Mouse (Mus musculus) limb, embryonic 14.5 days (tissue): ENCODE data around the gene Ppp2r5e. TPM values are rescaled to one million over a fixed set of nuclear protein-coding genes. Genes with fewer than 3 reads are reported as not detected.

Source experiments
- ATAC-seq: fragments of 200-750 bp; cut with Nextera tagmentation; 2 replicates; pipeline ENCODE4 v1.8.0; 2017; ENCODE audit warnings: low read depth, moderate number of reproducible peaks, moderate TSS enrichment; ENCODE audit not compliant: low FRiP score
- DNase-seq: peaks from one replicate; pipeline ENCODE4 v3.0.0-alpha.2; 2015; ENCODE audit warnings: low spot score
- H3K27ac ChIP-seq: fragments of 300-500 bp; sonication (generic); replicated peaks from 2 replicates; pipeline ENCODE4 v1.5.1; 2014; ENCODE audit warnings: low read depth, mild to moderate bottlenecking, low read length, moderate library complexity, mixed read lengths
- H3K27me3 ChIP-seq: fragments of 300-500 bp; sonication (generic); 2 replicates; pipeline ENCODE4 v1.6.1; 2014; ENCODE audit warnings: low read length, mixed read lengths; ENCODE audit not compliant: control insufficient read depth, insufficient read depth
- H3K36me3 ChIP-seq: fragments of 300-500 bp; sonication (generic); 2 replicates; pipeline ENCODE4 v1.6.1; 2014; ENCODE audit warnings: mild to moderate bottlenecking, low read length, moderate library complexity, mixed read lengths; ENCODE audit not compliant: control insufficient read depth, insufficient read depth
- H3K4me1 ChIP-seq: fragments of 300-500 bp; sonication (generic); 2 replicates; pipeline ENCODE4 v1.6.1; 2014; ENCODE audit warnings: antibody characterized with exemption, low read length, mixed read lengths; ENCODE audit not compliant: control insufficient read depth, insufficient read depth
- H3K4me2 ChIP-seq: fragments of 300-500 bp; sonication (generic); replicated peaks from 2 replicates; pipeline ENCODE4 v1.6.1; 2014; ENCODE audit warnings: low read depth, mild to moderate bottlenecking, low read length, moderate library complexity; ENCODE audit not compliant: severe bottlenecking
- H3K4me3 ChIP-seq: fragments of 300-500 bp; sonication (generic); replicated peaks from 2 replicates; pipeline ENCODE4 v1.5.1; 2014; ENCODE audit warnings: low read length
- H3K9ac ChIP-seq: fragments of 300-500 bp; sonication (generic); 2 replicates; pipeline ENCODE4 v1.6.1; 2014; ENCODE audit warnings: mild to moderate bottlenecking, low read depth, low read length, moderate library complexity; ENCODE audit not compliant: severe bottlenecking
- H3K9me3 ChIP-seq: fragments of 300-500 bp; sonication (generic); 2 replicates; pipeline ENCODE4 v1.6.1; 2016; ENCODE audit warnings: low read length; ENCODE audit not compliant: control insufficient read depth
- POLR2A ChIP-seq: fragments of 200-500 bp; IDR thresholded peaks from 2 replicates; pipeline ENCODE4 v1.8.0; 2012; ENCODE audit warnings: inconsistent platforms, mild to moderate bottlenecking, moderate library complexity, borderline replicate concordance; ENCODE audit not compliant: insufficient read depth, insufficient read length; ENCODE audit errors: extremely low read depth
- WGBS: fragments of 180-500 bp; shearing (Covaris S2); extraction: QIAGEN DNeasy Blood & Tissue Kit; methylation state at CpG from one replicate; pipeline ENCODE4 v1.1.7; 2014; 5-methylcytosine and 5-hydroxymethylcytosine counted together
- polyA plus RNA-seq, 2 experiments: library from polyadenylated mRNA; depleted of rRNA in 1 of 2; stranded (reverse) in 1 of 2; unstranded in 1 of 2; fragments of >200 nt; fragmentation: Nextera tagmentation in 1 of 2; extraction: Ambion mirVana in 1 of 2; gene quantifications; 2 replicates each; pipeline versions ENCODE4 v1.2.1 to v1.2.3; 2012 to 2014

The Ppp2r5e gene
- polyA plus RNA-seq, 2 experiments, result 17.6 to 27.3 TPM

DNA sequence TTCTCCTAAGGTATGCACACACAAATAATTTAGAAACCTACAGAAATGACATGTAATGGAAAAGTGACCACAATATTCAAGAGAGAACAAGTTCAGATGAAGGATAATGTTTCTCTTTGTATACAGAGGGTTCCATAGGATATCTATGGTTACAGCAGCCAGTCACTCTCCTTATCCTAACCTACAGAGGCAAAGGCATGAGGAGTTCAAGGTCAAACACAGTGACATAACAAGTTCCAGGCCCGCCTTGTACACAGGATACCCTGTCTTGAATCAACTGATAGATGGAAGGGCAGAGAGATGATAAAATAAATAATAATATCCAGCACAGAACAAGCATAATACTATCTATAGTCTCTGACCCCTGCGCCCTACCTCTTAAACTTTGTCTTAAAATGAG lies 73.7 kb downstream of the Ppp2r5e start:
- no peak for ATAC-seq

DNA sequence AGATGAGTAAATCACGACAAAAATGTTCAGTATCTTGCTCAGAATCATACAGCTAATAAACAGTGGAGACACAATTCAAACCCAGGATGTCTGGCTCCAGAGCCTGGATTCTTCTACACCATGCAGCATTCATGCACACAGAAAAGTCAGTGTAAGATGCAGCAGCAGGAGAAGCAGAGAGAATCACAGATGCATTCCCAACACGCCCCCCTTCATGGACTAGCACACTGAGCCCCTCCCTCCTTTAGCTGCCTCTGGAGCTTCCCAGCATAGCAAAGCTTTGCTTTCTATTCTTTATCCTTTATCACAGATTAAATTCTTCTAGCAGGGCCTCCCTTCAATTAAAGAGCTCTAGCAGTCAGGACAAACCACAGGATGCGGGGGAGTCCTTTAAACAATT lies 75.7 kb downstream of the Ppp2r5e start:
- no peak overlapping the region for H3K27ac ChIP-seq
- TF ChIP-seq POLR2A, result no peak
- peaks cover 14% of the 10 kb centered on the region for H3K4me1 ChIP-seq
- ATAC-seq (no peak), DNase-seq (no peak)
- H3K9me3 ChIP-seq, result no peaks in the 10 kb centered on the region
- no peak overlapping the region for H3K9ac ChIP-seq
- no peaks in the 10 kb centered on the region for H3K27me3 ChIP-seq
- no peak overlapping the region for H3K4me3 ChIP-seq
- 79% methylated on average over 3 of the region's 3 CpGs for WGBS
- H3K36me3 ChIP-seq, result 0 out of 2 replicates have a peak, but pooled peaks cover under 1% of the 10 kb centered on the region
- no peak overlapping the region for H3K4me2 ChIP-seq

More for the DNA sequence above, 73.7 kb downstream of the Ppp2r5e start:
- no peak overlapping the region for H3K9ac ChIP-seq
- H3K9me3 ChIP-seq, result no peaks in the 10 kb centered on the region
- no peaks in the 10 kb centered on the region for H3K27me3 ChIP-seq
- no peak for TF ChIP-seq POLR2A
- H3K4me3 ChIP-seq, result no peak overlapping the region
- 0 out of 2 replicates have a peak, but pooled peaks cover 7% of the 10 kb centered on the region for H3K4me1 ChIP-seq
- H3K27ac ChIP-seq, result no peak overlapping the region
- 87% methylated on average over 2 of the region's 2 CpGs for WGBS
- H3K4me2 ChIP-seq, result no peak overlapping the region
- no peak for DNase-seq
- no peaks in the 10 kb centered on the region for H3K36me3 ChIP-seq

DNA sequence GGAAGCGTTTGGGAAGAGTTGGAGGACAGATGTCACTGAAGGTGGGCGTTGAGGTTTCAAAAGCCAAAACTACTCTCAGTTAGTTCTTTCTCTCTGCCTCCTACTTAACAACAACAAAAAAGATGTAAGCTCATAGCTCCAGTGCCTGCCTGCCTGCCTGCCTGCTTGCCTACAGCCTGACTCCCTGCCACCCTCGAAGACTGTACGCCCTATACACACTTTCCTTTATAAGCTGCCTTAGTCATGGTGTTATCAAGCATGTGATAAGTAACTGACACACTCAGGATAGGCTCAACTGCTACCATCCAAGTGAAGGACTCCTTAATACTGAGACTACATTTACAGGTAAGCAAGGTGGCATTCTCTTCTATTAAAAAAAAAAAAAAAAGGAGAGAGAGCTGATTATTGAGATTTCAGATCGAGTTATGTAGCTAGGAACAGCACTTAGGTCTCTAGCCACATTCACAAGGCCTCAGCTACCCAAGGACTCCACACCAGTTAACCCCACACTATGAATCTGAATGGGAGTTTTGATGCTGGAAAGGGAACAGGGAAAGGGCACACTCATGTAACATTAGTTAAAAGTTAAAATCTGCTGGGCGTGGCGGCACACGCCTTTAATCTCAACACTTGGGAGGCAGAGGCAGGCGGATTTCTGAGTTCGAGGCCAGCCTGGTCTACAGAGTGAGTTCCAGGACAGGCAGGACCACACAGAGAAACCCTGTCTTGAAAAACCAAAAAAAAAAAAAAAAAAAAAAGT lies 76.7 kb downstream of the Ppp2r5e start:
- no peak overlapping the region for H3K4me3 ChIP-seq
- H3K4me1 ChIP-seq, result peaks cover 14% of the 10 kb centered on the region
- peaks cover 8% of the 10 kb centered on the region; the same call in 1 of the 2 replicates for H3K36me3 ChIP-seq
- H3K9ac ChIP-seq, result no peak overlapping the region
- ATAC-seq (no peak), DNase-seq (no peak)
- 93% methylated on average over 10 of the region's 10 CpGs for WGBS
- H3K27me3 ChIP-seq, result no peaks in the 10 kb centered on the region
- no peak overlapping the region for H3K4me2 ChIP-seq
- no peaks in the 10 kb centered on the region for H3K9me3 ChIP-seq
- TF ChIP-seq POLR2A, result no peak
- no peak overlapping the region for H3K27ac ChIP-seq

DNA sequence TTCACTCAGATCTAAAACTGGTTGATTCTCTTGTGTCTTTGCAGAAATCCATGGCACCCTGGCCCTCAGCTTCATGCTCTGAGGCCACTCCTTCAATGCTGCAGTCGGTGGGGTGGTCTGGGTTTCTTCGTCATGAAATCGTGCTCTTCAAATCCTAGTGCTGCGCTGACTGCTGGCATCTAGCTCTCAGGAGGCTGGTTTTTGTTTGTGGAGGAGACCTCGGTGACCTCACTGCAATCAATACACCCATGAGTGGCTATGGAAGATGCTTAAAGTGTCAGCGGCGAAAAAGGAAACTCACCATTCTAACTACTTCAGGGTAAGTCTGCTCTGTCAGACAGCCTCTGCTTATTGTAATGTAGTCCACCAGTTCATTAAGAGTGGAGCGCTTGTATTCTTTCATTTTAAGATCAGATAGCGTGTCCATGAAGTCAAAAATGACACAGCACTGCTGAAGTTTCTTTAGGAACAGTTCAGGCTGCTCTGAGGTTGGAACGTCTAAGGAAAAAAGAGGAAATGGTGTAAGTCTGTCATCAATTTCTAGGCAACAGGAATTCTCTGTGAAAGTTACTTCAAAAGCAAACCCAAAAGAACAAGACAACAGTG lies 80.6 kb downstream of the Ppp2r5e start:
- TF ChIP-seq POLR2A, result no peak
- DNase-seq (no peak), ATAC-seq (no peak)
- H3K27me3 ChIP-seq, result no peaks in the 10 kb centered on the region
- H3K4me3 ChIP-seq, result no peak overlapping the region
- H3K9ac ChIP-seq, result no peak overlapping the region
- no peak overlapping the region for H3K4me2 ChIP-seq
- no peaks in the 10 kb centered on the region for H3K9me3 ChIP-seq
- WGBS, result 59% methylated on average over 10 of the region's 10 CpGs
- H3K36me3 ChIP-seq, result peaks cover 12% of the 10 kb centered on the region
- peaks cover 9% of the 10 kb centered on the region for H3K4me1 ChIP-seq
- H3K27ac ChIP-seq, result no peak overlapping the region

DNA sequence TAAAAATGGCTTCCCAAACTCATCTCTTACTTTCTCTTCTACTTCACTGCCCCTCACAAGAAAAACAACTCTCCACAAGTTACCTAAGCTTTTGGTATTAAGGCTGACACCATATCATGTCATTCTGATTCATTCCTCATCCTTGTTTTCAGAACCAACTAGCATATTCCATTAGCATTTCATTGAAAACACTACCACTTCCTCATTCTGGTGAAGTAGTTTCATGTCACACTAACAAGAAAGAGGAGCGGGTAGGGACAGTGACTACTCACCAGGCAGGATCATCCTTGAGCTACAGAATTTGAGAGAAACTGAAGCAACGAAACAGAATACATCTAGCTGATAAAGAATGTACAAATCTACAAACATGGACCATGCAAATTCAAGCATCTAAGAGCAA lies 84.5 kb downstream of the Ppp2r5e start:
- no peak overlapping the region for H3K9ac ChIP-seq
- H3K27ac ChIP-seq, result no peak overlapping the region
- peaks cover 6% of the 10 kb centered on the region for H3K4me1 ChIP-seq
- no peaks in the 10 kb centered on the region for H3K9me3 ChIP-seq
- no peaks in the 10 kb centered on the region for H3K27me3 ChIP-seq
- H3K36me3 ChIP-seq, result peaks cover 12% of the 10 kb centered on the region
- ATAC-seq (no peak), DNase-seq (no peak)
- TF ChIP-seq POLR2A, result no peak
- no peak overlapping the region for H3K4me3 ChIP-seq
- H3K4me2 ChIP-seq, result no peak overlapping the region
- 91% methylated on average over 2 of the region's 2 CpGs for WGBS
